Mouse (Mus musculus) testis, adult 2 months (tissue): ENCODE measurements around the gene Sergef.

Experiments used
- CTCF ChIP-seq: fragments of 200-500 bp; IDR thresholded peaks from 2 replicates; pipeline ENCODE4 v1.5.1; 2012; ENCODE audit warnings: low read depth, mild to moderate bottlenecking, inconsistent platforms, low read length, moderate library complexity; ENCODE audit not compliant: control insufficient read depth, insufficient read depth, insufficient replicate concordance
- POLR2A ChIP-seq: fragments of 200-500 bp; IDR thresholded peaks from 2 replicates; pipeline ENCODE4 v1.6.1; 2012; ENCODE audit warnings: low read depth, mild to moderate bottlenecking, inconsistent platforms, low read length, moderate library complexity; ENCODE audit not compliant: control insufficient read depth

- TF ChIP-seq CTCF: no peak
- no peak for TF ChIP-seq POLR2A
Measured at GRCm38 (mm10) chr7:46667256-46667655, 27.6 kb upstream of the Sergef start.
